Mouse (Mus musculus) liver, embryonic 14.5 days (tissue): ENCODE results near the gene Slc22a17. TPM values are rescaled to one million over a fixed set of nuclear protein-coding genes. Genes with fewer than 3 reads are reported as not detected.
"Not testable (repeated sequence)": the region's sequence is repeated elsewhere in the genome, so short reads cannot be mapped to it uniquely, and the experiment has no call there.

Source experiments
- ATAC-seq: fragments of 200-750 bp; cut with Nextera tagmentation; 2 replicates; pipeline ENCODE4 v1.8.0; 2017; ENCODE audit warnings: moderate number of reproducible peaks, mild to moderate bottlenecking, moderate library complexity; ENCODE audit not compliant: insufficient read depth
- DNase-seq, 3 experiments: peaks; one replicate each; pipeline ENCODE4 v3.0.0-alpha.2; 2012 to 2013; ENCODE audit warnings: low read depth in 3 of 3, low spot score in 3 of 3
- H3K27ac ChIP-seq: fragments of 300-500 bp; sonication (generic); 2 replicates; pipeline ENCODE4 v1.5.1; 2014; ENCODE audit warnings: moderate library complexity, mild to moderate bottlenecking, control low read depth, inconsistent platforms
- H3K27me3 ChIP-seq: fragments of 300-500 bp; sonication (generic); 2 replicates; pipeline ENCODE4 v1.6.1; 2014; ENCODE audit warnings: mild to moderate bottlenecking, low read length, moderate library complexity; ENCODE audit not compliant: control insufficient read depth, insufficient read depth
- H3K36me3 ChIP-seq: fragments of 300-500 bp; sonication (generic); replicated peaks from 2 replicates; pipeline ENCODE4 v1.6.1; 2014; ENCODE audit warnings: low read depth; ENCODE audit not compliant: control insufficient read depth, insufficient read depth
- H3K4me1 ChIP-seq, 2 experiments: fragments of 200-500 bp in 1 of 2; fragments of 300-500 bp in 1 of 2; sonication (generic) in 1 of 2; replicated peaks; 2 replicates each; pipeline ENCODE4 v1.6.1; 2012 to 2014; ENCODE audit warnings: antibody characterized with exemption in 1 of 2, inconsistent platforms in 1 of 2, low read length in 1 of 2; ENCODE audit not compliant: control insufficient read depth in 2 of 2, insufficient read depth in 2 of 2
- H3K4me2 ChIP-seq: fragments of 300-500 bp; sonication (generic); 2 replicates; pipeline ENCODE4 v1.6.1; 2014; ENCODE audit warnings: low read depth, mild to moderate bottlenecking, control low read depth, moderate library complexity
- H3K4me3 ChIP-seq, 2 experiments: fragments of 200-500 bp in 1 of 2; fragments of 300-500 bp in 1 of 2; sonication (generic) in 1 of 2; 2 replicates each; pipeline ENCODE4 v1.5.1; 2012 to 2014; ENCODE audit warnings: low read depth in 2 of 2, low read length in 2 of 2, mild to moderate bottlenecking in 2 of 2, control low read depth in 1 of 2, inconsistent platforms in 1 of 2, moderate library complexity in 1 of 2; ENCODE audit not compliant: insufficient read depth in 1 of 2
- H3K9ac ChIP-seq: fragments of 300-500 bp; sonication (generic); replicated peaks from 2 replicates; pipeline ENCODE4 v1.6.1; 2014; ENCODE audit warnings: mild to moderate bottlenecking, control low read depth, moderate library complexity
- H3K9me3 ChIP-seq: fragments of 300-500 bp; sonication (generic); 2 replicates; pipeline ENCODE4 v1.6.1; 2016; ENCODE audit warnings: low read length, mixed read lengths; ENCODE audit not compliant: control insufficient read depth
- CTCF ChIP-seq: IDR thresholded peaks from 2 replicates; pipeline ENCODE4 v1.5.1; 2016; ENCODE audit warnings: antibody characterized with exemption, low read depth, control low read depth
- EP300 ChIP-seq: IDR thresholded peaks from 2 replicates; pipeline ENCODE4 v1.6.1; 2016; ENCODE audit warnings: antibody characterized with exemption, low read depth
- WGBS: fragments of 180-500 bp; shearing (Covaris S2); extraction: QIAGEN DNeasy Blood & Tissue Kit; methylation state at CpG from one replicate; pipeline ENCODE4 v1.1.7; 2014; ENCODE audit not compliant: insufficient replicate concordance; 5-methylcytosine and 5-hydroxymethylcytosine counted together
- polyA plus RNA-seq, 2 experiments: library from polyadenylated mRNA; depleted of rRNA in 1 of 2; stranded (reverse) in 1 of 2; unstranded in 1 of 2; fragments of >200 nt; fragmentation: Nextera tagmentation in 1 of 2; extraction: Ambion mirVana in 1 of 2; gene quantifications; 2 replicates each; pipeline versions ENCODE4 v1.2.1 to v1.2.3; 2012 to 2014

The Slc22a17 gene
- polyA plus RNA-seq, 2 experiments, result 0.79 to 4.2 TPM

DNA sequence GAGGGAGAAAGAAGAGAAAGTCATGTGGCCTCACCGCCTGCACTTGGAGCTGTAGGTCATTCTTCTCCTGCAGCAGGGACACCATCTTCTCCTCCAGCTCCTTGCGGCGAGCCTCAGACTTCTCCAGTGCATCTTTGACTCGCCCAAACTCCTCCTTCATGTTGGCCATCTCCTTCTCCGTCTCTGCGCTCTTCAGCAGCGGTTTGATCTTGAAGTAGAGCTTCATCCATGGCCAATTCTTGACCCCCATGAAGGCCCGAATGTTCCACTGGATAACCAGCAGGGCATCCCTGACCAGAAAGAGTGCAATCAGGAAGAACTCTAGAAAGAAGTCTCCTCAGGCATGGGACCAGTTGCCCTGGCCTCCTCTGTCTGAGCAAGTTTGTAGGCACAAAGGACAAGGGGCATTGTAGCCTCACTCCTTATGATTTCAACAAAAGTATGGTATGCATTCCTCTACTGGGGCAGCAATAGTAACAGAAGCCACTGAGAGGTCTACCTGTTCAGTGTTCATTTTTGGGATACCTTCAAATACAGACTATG, 40.8 kb upstream of the Slc22a17 start:
- no peak for DNase-seq
- H3K27ac ChIP-seq, result no peak overlapping the region
- ATAC-seq, result no peak
- 63% methylated on average over 8 of the region's 8 CpGs for WGBS
- H3K4me1 ChIP-seq, result no peaks in the 10 kb centered on the region
- no peak overlapping the region for H3K4me2 ChIP-seq
- no peaks in the 10 kb centered on the region for H3K36me3 ChIP-seq
- no peak overlapping the region for H3K4me3 ChIP-seq
- no peaks in the 10 kb centered on the region for H3K9me3 ChIP-seq
- H3K9ac ChIP-seq, result no peak overlapping the region
- H3K27me3 ChIP-seq, result no peaks in the 10 kb centered on the region
- no peak for TF ChIP-seq EP300
- no peak for TF ChIP-seq CTCF

DNA sequence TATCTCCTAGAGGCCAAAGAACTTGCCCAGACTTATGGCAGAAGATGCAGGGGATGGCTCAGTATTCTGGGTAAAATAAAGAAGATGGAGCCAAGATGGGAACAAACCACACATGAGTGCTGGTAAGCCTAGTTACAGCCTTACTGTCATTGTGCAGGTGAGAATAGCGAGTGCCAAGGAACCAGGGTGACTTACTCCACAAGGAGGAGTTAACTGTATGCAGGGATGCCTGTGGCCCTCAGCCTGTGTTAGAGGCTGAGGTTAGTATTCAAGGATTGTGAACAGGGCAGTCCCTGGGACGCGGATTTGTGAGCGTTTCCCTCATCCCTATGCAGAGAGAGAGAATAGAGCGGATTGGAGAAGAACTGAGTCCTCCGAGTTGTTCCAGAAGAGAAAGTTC, 38.7 kb upstream of the Slc22a17 start:
- no peaks in the 10 kb centered on the region for H3K4me1 ChIP-seq
- H3K4me3 ChIP-seq, result no peak overlapping the region
- TF ChIP-seq CTCF, result no peak
- TF ChIP-seq EP300, result no peak
- no peaks in the 10 kb centered on the region for H3K27me3 ChIP-seq
- DNase-seq (no peak), ATAC-seq (no peak)
- H3K27ac ChIP-seq, result no peak overlapping the region
- H3K9ac ChIP-seq, result no peak overlapping the region
- 69% methylated on average over 6 of the region's 6 CpGs for WGBS
- no peaks in the 10 kb centered on the region for H3K9me3 ChIP-seq
- H3K36me3 ChIP-seq, result no peaks in the 10 kb centered on the region
- H3K4me2 ChIP-seq, result no peak overlapping the region

DNA sequence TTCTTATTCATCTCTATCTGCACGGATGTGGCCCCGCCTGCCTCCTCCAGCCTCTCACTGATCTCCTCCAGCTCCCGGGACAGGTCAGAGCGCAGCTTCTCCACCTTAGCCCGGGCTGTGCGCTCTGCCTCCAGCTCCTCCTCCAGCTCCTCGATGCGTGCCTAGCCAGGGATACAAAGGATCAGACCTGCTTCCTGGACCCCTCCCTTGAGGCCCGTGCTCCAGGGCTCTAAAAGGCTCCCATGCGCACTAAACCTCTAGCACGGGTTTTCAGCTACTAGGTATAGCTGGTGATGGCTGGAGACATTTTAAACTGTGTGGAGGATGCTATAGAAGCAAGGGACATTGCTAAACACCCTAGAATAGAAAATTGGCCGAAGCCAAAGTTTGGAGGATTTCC, 37.6 kb upstream of the Slc22a17 start:
- TF ChIP-seq CTCF (no peak), EP300 (no peak)
- H3K27me3 ChIP-seq, result no peaks in the 10 kb centered on the region
- 39% methylated on average over 12 of the region's 12 CpGs for WGBS
- H3K4me1 ChIP-seq, result no peaks in the 10 kb centered on the region
- no peak for ATAC-seq
- no peak overlapping the region for H3K4me2 ChIP-seq
- no peak overlapping the region for H3K27ac ChIP-seq
- no peak for DNase-seq
- H3K4me3 ChIP-seq, result no peak overlapping the region
- no peaks in the 10 kb centered on the region for H3K9me3 ChIP-seq
- H3K36me3 ChIP-seq, result no peaks in the 10 kb centered on the region
- no peak overlapping the region for H3K9ac ChIP-seq

DNA sequence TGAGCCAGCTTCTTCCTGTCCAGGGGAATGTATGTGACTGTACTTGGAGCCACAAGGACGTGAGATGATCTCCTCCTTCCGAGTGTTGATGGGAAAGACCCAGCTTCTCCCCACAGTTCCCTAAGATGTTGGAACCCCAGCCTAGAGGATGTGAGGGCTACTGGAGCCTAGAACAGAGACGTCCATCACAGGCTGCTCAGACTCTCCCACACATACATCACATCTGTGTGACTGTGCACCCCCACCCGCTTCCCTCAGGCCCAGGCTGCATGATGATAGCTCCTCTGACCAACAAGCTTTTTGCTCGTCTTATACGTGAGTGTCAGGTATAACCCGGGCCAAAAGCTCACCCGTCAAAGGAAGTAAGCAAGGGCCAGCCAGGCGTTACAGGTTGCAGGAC, 35.8 kb upstream of the Slc22a17 start:
- H3K4me2 ChIP-seq, result no peak overlapping the region
- H3K9me3 ChIP-seq, result no peaks in the 10 kb centered on the region
- TF ChIP-seq EP300, result no peak
- TF ChIP-seq CTCF, result no peak
- H3K36me3 ChIP-seq, result no peaks in the 10 kb centered on the region
- H3K9ac ChIP-seq, result no peak overlapping the region
- no peaks in the 10 kb centered on the region for H3K27me3 ChIP-seq
- no peak for ATAC-seq
- H3K4me1 ChIP-seq, result no peaks in the 10 kb centered on the region
- no peak for DNase-seq
- WGBS, result 54% methylated on average over 9 of the region's 9 CpGs
- H3K4me3 ChIP-seq, result no peak overlapping the region
- H3K27ac ChIP-seq, result no peak overlapping the region

DNA sequence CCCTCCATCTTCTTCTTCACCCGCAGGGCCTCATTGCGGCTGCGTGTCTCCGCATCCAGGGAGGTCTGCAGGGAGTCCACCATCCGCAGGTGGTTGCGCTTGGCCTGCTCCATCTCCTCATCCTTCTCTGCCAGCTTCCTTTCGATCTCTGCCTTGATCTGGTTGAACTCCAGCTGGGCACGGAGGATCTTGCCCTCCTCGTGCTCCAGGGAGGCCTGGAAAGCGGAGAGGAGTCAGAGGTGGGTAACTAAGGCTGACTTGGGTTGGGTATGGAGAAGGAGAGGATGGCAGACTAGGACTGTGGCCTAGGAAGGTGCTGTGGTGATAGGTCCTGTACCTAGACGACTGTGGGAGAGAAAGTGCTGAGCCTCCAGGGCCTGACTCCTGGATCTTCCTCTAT, 34.1 kb upstream of the Slc22a17 start:
- DNase-seq, H3K27me3 ChIP-seq, H3K4me3 ChIP-seq, H3K9ac ChIP-seq, H3K9me3 ChIP-seq, H3K4me1 ChIP-seq, H3K36me3 ChIP-seq, H3K27ac ChIP-seq, H3K4me2 ChIP-seq, ATAC-seq: not testable (repeated sequence)
- 69% methylated on average over 9 of the region's 11 CpGs for WGBS
